Mouse (Mus musculus) limb, embryonic 11.5 days (tissue): ENCODE results near the gene Tenm2. TPM values are rescaled to one million over a fixed set of nuclear protein-coding genes. Genes with fewer than 3 reads are reported as not detected.

Experiments used
- ATAC-seq: fragments of 200-750 bp; cut with Nextera tagmentation; 2 replicates; pipeline ENCODE4 v1.8.0; 2017; ENCODE audit warnings: low read depth; ENCODE audit not compliant: insufficient number of reproducible peaks, low FRiP score, low TSS enrichment
- DNase-seq: peaks from one replicate; pipeline ENCODE4 v3.0.0-alpha.2; 2015; ENCODE audit warnings: low spot score
- H3K27ac ChIP-seq: fragments of 300-500 bp; sonication (generic); replicated peaks from 2 replicates; pipeline ENCODE4 v1.5.1; 2014; ENCODE audit warnings: low read depth, mild to moderate bottlenecking, low read length
- H3K27me3 ChIP-seq: fragments of 300-500 bp; sonication (generic); 2 replicates; pipeline ENCODE4 v1.6.1; 2014; ENCODE audit warnings: mild to moderate bottlenecking, low read length, mixed read lengths; ENCODE audit not compliant: control insufficient read depth, insufficient read depth
- H3K36me3 ChIP-seq: fragments of 300-500 bp; sonication (generic); 2 replicates; pipeline ENCODE4 v1.6.1; 2014; ENCODE audit warnings: mild to moderate bottlenecking, low read length, moderate library complexity, mixed read lengths; ENCODE audit not compliant: control insufficient read depth, insufficient read depth
- H3K4me1 ChIP-seq: fragments of 300-500 bp; sonication (generic); 2 replicates; pipeline ENCODE4 v1.6.1; 2014; ENCODE audit warnings: low read length, mixed read lengths; ENCODE audit not compliant: control insufficient read depth, insufficient read depth
- H3K4me2 ChIP-seq: fragments of 300-500 bp; sonication (generic); 2 replicates; pipeline ENCODE4 v1.6.1; 2014; ENCODE audit warnings: low read depth, mild to moderate bottlenecking, moderate library complexity; ENCODE audit not compliant: severe bottlenecking
- H3K4me3 ChIP-seq: fragments of 300-500 bp; sonication (generic); 2 replicates; pipeline ENCODE4 v1.5.1; 2014; ENCODE audit warnings: low read depth, low read length
- H3K9ac ChIP-seq: fragments of 300-500 bp; sonication (generic); 2 replicates; pipeline ENCODE4 v1.6.1; 2014; ENCODE audit warnings: mild to moderate bottlenecking, low read length
- H3K9me3 ChIP-seq: fragments of 300-500 bp; sonication (generic); 2 replicates; pipeline ENCODE4 v1.6.1; 2016; ENCODE audit warnings: low read length; ENCODE audit not compliant: control insufficient read depth
- WGBS: fragments of 180-500 bp; shearing (Covaris S2); extraction: QIAGEN DNeasy Blood & Tissue Kit; methylation state at CpG from one replicate; pipeline ENCODE4 v1.1.7; 2014; 5-methylcytosine and 5-hydroxymethylcytosine counted together
- polyA plus RNA-seq: library from polyadenylated mRNA; unstranded; fragments of >200 nt; fragmentation: Nextera tagmentation; extraction: Ambion mirVana; gene quantifications from 2 replicates; pipeline ENCODE4 v1.2.1, GENCODE M21; 2014

Tenm2 gene
- polyA plus RNA-seq, 1 experiment from 2014 or later, result 0.44 TPM

DNA sequence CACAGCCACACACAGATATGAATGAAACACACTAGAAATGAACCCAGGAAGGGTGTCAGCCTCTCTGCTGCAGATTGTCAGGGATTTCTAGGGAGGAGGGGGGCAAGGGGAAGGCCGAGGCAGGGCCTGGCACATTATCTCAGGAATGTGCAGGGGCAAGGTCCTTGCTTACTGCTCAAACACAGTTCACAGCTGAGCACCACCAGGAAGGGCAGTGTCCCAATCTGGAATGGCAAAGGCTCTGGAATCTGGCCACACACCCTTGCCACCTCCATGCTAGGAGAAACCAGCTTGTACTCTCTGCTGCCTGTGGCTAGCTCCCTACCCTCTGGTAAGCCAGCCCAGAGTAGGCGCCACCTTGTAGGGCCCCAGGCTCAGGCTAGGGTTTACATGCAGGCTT, 1272.2 kb downstream of the Tenm2 start:
- Histone ChIP-seq H3K27me3 (no peaks in the 10 kb centered on the region), H3K9me3 (no peaks in the 10 kb centered on the region), H3K4me1 (no peaks in the 10 kb centered on the region), H3K27ac (no peak overlapping the region), H3K36me3 (no peaks in the 10 kb centered on the region; the same call in 1 of the 2 replicates), H3K4me2 (no peak overlapping the region), H3K4me3 (no peak overlapping the region), H3K9ac (no peak overlapping the region)
- no peak for DNase-seq
- no peak for ATAC-seq
- WGBS, result 31% methylated on average over 2 of the region's 2 CpGs

DNA sequence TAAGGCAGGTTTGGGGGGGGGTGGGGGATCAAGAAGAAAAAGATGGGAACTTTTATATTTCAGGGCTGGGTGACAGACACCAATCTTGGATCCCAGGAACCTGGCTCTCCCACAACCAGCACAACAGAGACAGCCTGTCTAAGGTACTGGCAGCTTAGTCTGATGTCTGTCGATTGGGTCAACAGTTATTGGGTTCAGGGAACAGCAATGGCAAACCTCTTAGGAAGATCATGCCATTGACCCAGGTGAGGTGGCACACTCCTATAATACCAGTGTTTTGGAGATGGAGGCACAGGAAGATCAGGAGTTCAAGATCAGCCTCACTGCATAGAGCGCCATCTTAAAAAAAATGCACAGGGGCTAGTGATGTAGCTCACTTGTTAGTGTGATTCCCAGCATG, 1273.3 kb downstream of the Tenm2 start:
- Histone ChIP-seq H3K4me1 (no peaks in the 10 kb centered on the region), H3K27ac (no peak overlapping the region), H3K4me2 (no peak overlapping the region), H3K36me3 (no peaks in the 10 kb centered on the region; the same call in 1 of the 2 replicates), H3K9me3 (no peaks in the 10 kb centered on the region), H3K27me3 (no peaks in the 10 kb centered on the region), H3K4me3 (no peak overlapping the region), H3K9ac (no peak overlapping the region)
- ATAC-seq (no peak), DNase-seq (no peak)
- 93% methylated on average over 2 of the region's 2 CpGs for WGBS

GRCm38 (mm10) chr11:35959270-35959669, 1276.5 kb downstream of the Tenm2 start:
- Histone ChIP-seq H3K9ac (no peak overlapping the region), H3K27ac (no peak overlapping the region), H3K27me3 (no peaks in the 10 kb centered on the region), H3K9me3 (no peaks in the 10 kb centered on the region), H3K4me2 (no peak overlapping the region), H3K4me3 (no peak overlapping the region), H3K4me1 (no peaks in the 10 kb centered on the region), H3K36me3 (no peaks in the 10 kb centered on the region; the same call in 1 of the 2 replicates)
- 95% methylated on average over 3 of the region's 3 CpGs for WGBS
- ATAC-seq, result no peak
- no peak for DNase-seq
